Mouse (Mus musculus) NIH3T3 (cell line): ENCODE results near the gene Nudt13.

Experiments used
- DNase-seq: peaks from one replicate; pipeline ENCODE4 v3.0.0-alpha.2; 2012; ENCODE audit warnings: low read depth

Gene Nudt13

DNA sequence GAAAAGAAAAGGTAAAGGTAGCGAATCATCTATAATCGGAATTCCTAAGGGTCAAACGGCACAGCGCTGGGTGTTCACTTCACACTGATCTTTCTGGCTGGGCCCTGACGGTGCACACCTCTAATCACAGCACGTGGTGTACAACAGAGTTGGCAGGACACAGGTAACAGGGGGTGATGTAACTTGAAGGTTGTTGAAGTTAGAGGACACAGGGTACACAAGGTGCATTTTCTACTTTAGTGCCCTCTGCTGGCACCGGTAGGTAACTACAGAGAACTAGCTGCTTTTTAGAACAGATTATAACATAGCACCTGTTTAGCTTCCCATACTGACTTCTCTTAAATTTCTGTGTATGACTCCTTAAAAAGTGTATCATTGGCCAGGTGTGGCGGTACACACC is 45.7 kb downstream of the Nudt13 start:
- DNase-seq: peak; percentile 46

DNA sequence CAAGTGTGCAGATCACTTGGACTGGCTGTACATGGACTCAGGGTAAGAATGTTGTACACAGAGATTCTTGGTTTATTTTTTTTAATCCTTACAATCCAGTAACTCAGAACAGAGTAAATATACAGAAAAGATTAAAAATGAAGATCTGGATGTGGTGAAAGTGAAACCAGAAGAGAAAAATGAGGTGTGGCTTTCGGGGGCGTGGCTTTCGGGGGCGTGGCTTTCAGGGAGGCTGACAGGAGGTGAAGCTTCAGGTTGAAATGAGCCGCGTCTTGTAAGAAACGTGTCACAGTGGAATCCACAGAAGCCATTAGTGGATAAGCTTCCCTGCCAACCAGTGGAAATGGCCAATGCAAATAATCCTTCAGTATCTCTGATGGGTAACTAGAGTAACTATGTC is 46.4 kb downstream of the Nudt13 start:
- peak; percentile 5 for DNase-seq

DNA sequence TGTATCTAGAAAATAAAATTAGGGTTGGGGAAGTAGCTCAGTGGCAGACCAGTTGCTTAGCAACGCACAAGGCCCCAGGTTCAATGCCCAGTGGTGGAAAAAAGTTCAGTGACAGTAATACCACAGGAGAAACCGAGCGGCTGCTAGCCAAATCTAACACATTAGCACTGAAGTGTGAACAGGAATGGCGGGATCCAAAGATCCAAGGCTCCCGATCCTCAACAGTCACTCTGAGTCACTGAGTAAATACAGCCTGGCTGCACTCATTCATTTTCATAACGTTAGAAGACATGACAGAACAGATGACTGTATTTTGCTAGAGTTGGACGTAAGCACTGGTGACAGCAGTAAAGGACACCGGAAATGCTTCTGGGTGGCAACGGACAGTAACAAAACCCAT is 51.4 kb downstream of the Nudt13 start:
- DNase-seq: no peak

DNA sequence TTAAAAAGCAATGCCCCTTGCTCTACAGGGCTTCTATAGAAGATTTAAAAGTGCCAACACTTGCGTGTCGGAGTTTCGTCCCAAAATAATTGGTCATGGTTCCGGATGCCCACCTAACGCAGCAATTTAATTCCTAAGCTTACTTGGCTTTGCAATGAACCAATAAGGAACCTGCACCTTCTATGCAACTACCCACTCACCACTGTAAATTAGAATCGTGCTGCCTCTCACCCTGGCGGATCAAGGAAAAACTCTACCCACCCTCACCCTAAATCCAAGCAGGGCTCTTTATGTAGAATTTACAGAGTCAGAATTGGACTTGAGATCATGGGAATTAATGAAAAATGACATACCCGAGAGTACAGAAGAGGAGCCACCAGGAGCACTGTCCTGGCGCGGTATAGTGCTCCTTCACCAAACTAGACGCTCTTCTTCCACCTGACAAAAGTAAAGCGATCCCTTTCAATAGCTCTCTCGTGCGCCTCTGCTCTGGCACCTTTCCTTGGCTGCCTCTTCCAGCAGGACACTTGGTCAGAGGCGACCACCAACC is 53.0 kb downstream of the Nudt13 start:
- no peak for DNase-seq

DNA sequence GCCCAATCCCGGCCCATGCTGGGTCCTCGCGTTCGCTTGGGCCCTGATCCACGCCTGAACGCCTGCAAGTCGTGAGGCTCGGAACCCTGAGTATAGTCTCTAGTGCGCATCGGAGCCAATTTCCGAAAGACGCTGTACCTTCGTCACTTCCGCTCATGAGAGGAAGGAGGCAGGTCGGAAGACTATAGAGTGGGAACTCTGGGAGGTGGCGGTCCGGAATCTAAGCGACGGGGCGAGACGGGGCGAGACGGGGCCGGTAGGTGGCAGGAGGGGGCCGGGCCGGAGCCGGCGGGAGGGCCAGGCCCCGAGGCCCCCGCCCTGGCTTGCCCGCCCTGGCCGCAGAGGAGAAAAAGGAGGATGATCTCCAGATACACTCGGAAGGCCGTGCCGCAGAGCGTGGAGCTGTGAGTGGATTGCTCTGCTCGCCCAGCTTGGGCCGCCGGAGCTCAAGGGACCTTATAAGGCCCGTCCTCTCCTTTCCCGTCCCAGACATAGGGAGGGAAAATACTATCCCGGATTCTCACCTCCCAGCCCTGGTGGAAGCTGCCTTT is 53.6 kb downstream of the Nudt13 start, which contains the start of the genes Ecd and Fam149b:
Ecd (minus strand) TSS at position 131 of the 551 bp plus-strand sequence.
Fam149b (plus strand) TSS at position 172 of the 551 bp plus-strand sequence.
- DNase-seq: peak; percentile 96

DNA sequence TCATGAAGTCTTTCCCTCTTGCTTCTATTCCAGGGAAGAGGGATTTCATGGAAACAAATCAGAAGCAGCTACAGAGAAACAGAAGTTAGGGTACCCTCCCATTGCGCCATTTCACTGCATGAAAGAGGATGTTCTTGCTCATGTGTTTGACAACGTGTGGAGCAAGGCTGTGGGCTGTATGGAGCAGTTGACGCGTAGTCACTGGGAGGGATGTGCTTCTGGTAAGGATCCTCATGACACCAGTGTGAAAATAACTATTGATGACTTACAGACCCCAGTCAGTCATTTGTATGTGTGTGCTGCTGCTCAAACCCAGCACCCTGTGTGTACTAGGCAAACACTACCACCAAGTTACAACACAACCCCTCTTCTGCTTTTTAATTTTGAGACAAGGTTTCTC is 68.7 kb downstream of the Nudt13 start:
- no peak for DNase-seq
